Mouse (Mus musculus): ENCODE results near the gene Cabp1. TPM values are rescaled to one million over a fixed set of nuclear protein-coding genes. Genes with fewer than 3 reads are reported as not detected.
A peak's percentile ranks its signal among the peaks of the same experiment; 100 is the strongest.

Cabp1 gene
- 1 to 10 TPM; 1.2 to 1.3 TPM for total RNA-seq (2021)
- long read RNA-seq, experiment 1 = 0 reads
- long read RNA-seq, experiment 2, partial matches to known transcripts = 0 of 2 reads
- long read RNA-seq, experiment 2, other reads (novel, unspliced or antisense) = 0 of 2 reads

- peak; percentile 51 for DNase-seq
- intact Hi-C loops (cut with DNase I; ENCODE audit: low total_unique reads) = no loop called here
Measured at GRCm38 (mm10) chr5:115193669-115194625, at the start of gene Cabp1. TSS of gene Cabp1 (minus strand) at chr5:115194381.

GRCm38 (mm10) chr5:115240191-115240590, 46.0 kb upstream of the Cabp1 start:
- DNase-seq = no peak
- intact Hi-C loops (cut with DNase I; ENCODE audit: low total_unique reads) = no loop called here

GRCm38 (mm10) chr5:115238729-115239195, 44.6 kb upstream of the Cabp1 start:
- no peak for DNase-seq
- intact Hi-C loops (cut with DNase I; ENCODE audit: low total_unique reads) = loop anchor here (10.0 kb wide), 1 partner anchor 114 kb away; no protein-coding TSS in a partner anchor

- intact Hi-C loops (cut with DNase I; ENCODE audit: low total_unique reads) = loop anchor here (10.0 kb wide), 1 partner anchor 113 kb away; no protein-coding TSS in a partner anchor
- peak; percentile 92 for DNase-seq
Measured at GRCm38 (mm10) chr5:115237803-115238728, 43.9 kb upstream of the Cabp1 start.

- intact Hi-C loops (cut with DNase I; ENCODE audit: low total_unique reads) = loop anchor here (2.0 to 10.0 kb wide), 2 partner anchors 49 to 111 kb away; no protein-coding TSS in a partner anchor
- DNase-seq = peak; percentile 90
Measured at GRCm38 (mm10) chr5:115235786-115236263, 41.6 kb upstream of the Cabp1 start, which contains the start of gene Pop5. TSS of gene Pop5 (plus strand) at chr5:115235836.

- intact Hi-C loops (cut with DNase I; ENCODE audit: low total_unique reads) = loop anchor here (2.0 to 10.0 kb wide), 2 partner anchors 49 to 111 kb away; no protein-coding TSS in a partner anchor
- peak; percentile 58 for DNase-seq
Measured at GRCm38 (mm10) chr5:115235323-115235771, 41.2 kb upstream of the Cabp1 start.

GRCm38 (mm10) chr5:115234519-115234918, 40.3 kb upstream of the Cabp1 start:
- no peak for DNase-seq
- intact Hi-C loops (cut with DNase I; ENCODE audit: low total_unique reads) = loop anchor here (2.0 to 10.0 kb wide), 2 partner anchors 48 to 110 kb away; no protein-coding TSS in a partner anchor

- no peak for DNase-seq
- intact Hi-C loops (cut with DNase I; ENCODE audit: low total_unique reads) = loop anchor here (10.0 kb wide), 1 partner anchor 108 kb away; no protein-coding TSS in a partner anchor
Measured at GRCm38 (mm10) chr5:115233031-115233780, 39.0 kb upstream of the Cabp1 start.

- no peak for DNase-seq
- intact Hi-C loops (cut with DNase I; ENCODE audit: low total_unique reads) = loop anchor here (10.0 kb wide), 1 partner anchor 108 kb away; no protein-coding TSS in a partner anchor
Measured at GRCm38 (mm10) chr5:115232516-115232915, 38.3 kb upstream of the Cabp1 start.

- intact Hi-C loops (cut with DNase I; ENCODE audit: low total_unique reads) = loop anchor here (10.0 kb wide), 1 partner anchor 107 kb away; no protein-coding TSS in a partner anchor
- DNase-seq = no peak
Measured at GRCm38 (mm10) chr5:115231552-115232120, 37.5 kb upstream of the Cabp1 start.

- no peak for DNase-seq
- intact Hi-C loops (cut with DNase I; ENCODE audit: low total_unique reads) = loop anchor here (10.0 kb wide), 1 partner anchor 106 kb away; no protein-coding TSS in a partner anchor
Measured at GRCm38 (mm10) chr5:115230830-115231551, 36.8 kb upstream of the Cabp1 start.

GRCm38 (mm10) chr5:115222485-115222884, 28.3 kb upstream of the Cabp1 start:
- intact Hi-C loops (cut with DNase I; ENCODE audit: low total_unique reads) = loop anchor here (10.0 kb wide), 1 partner anchor 238 kb away; no protein-coding TSS in a partner anchor
- no peak for DNase-seq

GRCm38 (mm10) chr5:115220931-115221640, 26.9 kb upstream of the Cabp1 start:
- intact Hi-C loops (cut with DNase I; ENCODE audit: low total_unique reads) = loop anchor here (10.0 kb wide), 1 partner anchor 236 kb away; no protein-coding TSS in a partner anchor
- no peak for DNase-seq

GRCm38 (mm10) chr5:115217998-115218397, 23.8 kb upstream of the Cabp1 start:
- no peak for DNase-seq
- intact Hi-C loops (cut with DNase I; ENCODE audit: low total_unique reads) = no loop called here

- intact Hi-C loops (cut with DNase I; ENCODE audit: low total_unique reads) = no loop called here
- no peak for DNase-seq
Measured at GRCm38 (mm10) chr5:115215273-115216185, 21.3 kb upstream of the Cabp1 start.
